ENCODE assay signal across 25 mouse cellular contexts in genomic region chr9:63338716-63339115, GRCm38 (mm10). TPM values are rescaled to one million over a fixed set of nuclear protein-coding genes. Genes with fewer than 3 reads are reported as not detected.
DNase-seq lines count a peak whose midpoint lies in the region; ATAC-seq and TF ChIP-seq lines count a peak whose summit lies in the region.
"Had no signal": no experiment of that assay in that cellular context is flagged by ENCODE, and none has a peak within 500 bp of the region (broad histone marks: within the 10 kb centered on the region; RNA-seq: fewer than 3 reads in every experiment).

No protein-coding gene starts in this region.

- no peak for DNase-seq in hindbrain, embryonic 14.5 days (ENCODE audit: low spot score)
- DNase-seq in embryonic facial prominence, embryonic 11.5 days (ENCODE audit: low spot score), result peak; percentile 76
- DNase-seq in gastrocnemius, adult 2 months, result no peak
- DNase-seq: adrenal gland, postnatal 25 days; cerebellum, adult 18-20 months; cerebellum, postnatal 10 days; heart, adult 2 months; heart, postnatal 4 days; kidney, adult 8-10 months; kidney, postnatal 4 days; lung, embryonic 14.5 days; lung, postnatal 14 days; thymus, adult 2 months; thymus, postnatal 4 days had no signal

- H3K27me3 ChIP-seq in hindbrain, embryonic 14.5 days (ENCODE audit: control insufficient read depth, insufficient read depth, low read length), result no peaks in the 10 kb centered on the region
- no peaks in the 10 kb centered on the region for H3K27me3 ChIP-seq in hindbrain, embryonic 16.5 days (replicated peaks; ENCODE audit: control insufficient read depth, insufficient read depth, low read length)
- no peaks in the 10 kb centered on the region for H3K27me3 ChIP-seq in neural tube, embryonic 13.5 days
- H3K27me3 ChIP-seq in neural tube, embryonic 15.5 days (replicated peaks), result no peaks in the 10 kb centered on the region
- no peaks in the 10 kb centered on the region for H3K27me3 ChIP-seq in embryonic facial prominence, embryonic 11.5 days (ENCODE audit: control insufficient read depth, insufficient read depth, low read length)
- no peaks in the 10 kb centered on the region for H3K27me3 ChIP-seq in intestine, embryonic 15.5 days (replicated peaks)
- H3K27me3 ChIP-seq: heart, embryonic 12.5 days; limb, embryonic 15.5 days had no signal

- whole genome bisulfite sequencing in hindbrain, embryonic 14.5 days, result 50% methylated on average over 6 of the region's 6 CpGs
- 60% methylated on average over 6 of the region's 6 CpGs for WGBS in hindbrain, embryonic 16.5 days
- 58% methylated on average over 6 of the region's 6 CpGs for WGBS in neural tube, embryonic 13.5 days
- WGBS in neural tube, embryonic 15.5 days, result 56% methylated on average over 6 of the region's 6 CpGs
- WGBS in embryonic facial prominence, embryonic 11.5 days, result 41% methylated on average over 6 of the region's 6 CpGs
- 71% methylated on average over 6 of the region's 6 CpGs for WGBS in intestine, embryonic 15.5 days

- H3K9ac ChIP-seq in hindbrain, embryonic 14.5 days, result no peak overlapping the region
- H3K9ac ChIP-seq in hindbrain, embryonic 16.5 days (ENCODE audit: low read depth, low read length), result no peak overlapping the region
- no peak overlapping the region for H3K9ac ChIP-seq in neural tube, embryonic 13.5 days
- H3K9ac ChIP-seq in neural tube, embryonic 15.5 days (replicated peaks), result no peak overlapping the region
- H3K9ac ChIP-seq in embryonic facial prominence, embryonic 11.5 days (replicated peaks; ENCODE audit: low read length), result no peak overlapping the region
- no peak overlapping the region for H3K9ac ChIP-seq in intestine, embryonic 15.5 days
- H3K9ac ChIP-seq: heart, embryonic 12.5 days; limb, embryonic 15.5 days; liver, embryonic 14.5 days; lung, embryonic 14.5 days had no signal

- H3K36me3 ChIP-seq in hindbrain, embryonic 14.5 days (replicated peaks; ENCODE audit: control insufficient read depth, insufficient read depth), result no peaks in the 10 kb centered on the region
- H3K36me3 ChIP-seq in hindbrain, embryonic 16.5 days (ENCODE audit: control insufficient read depth, insufficient read depth, low read length), result peaks cover 6% of the 10 kb centered on the region; the same call in 1 of the 2 replicates
- peaks cover 23% of the 10 kb centered on the region for H3K36me3 ChIP-seq in neural tube, embryonic 13.5 days
- H3K36me3 ChIP-seq in neural tube, embryonic 15.5 days, result peaks cover 22% of the 10 kb centered on the region
- H3K36me3 ChIP-seq in embryonic facial prominence, embryonic 11.5 days (replicated peaks; ENCODE audit: control insufficient read depth, insufficient read depth, low read depth, low read length), result no peaks in the 10 kb centered on the region; the same call in 1 of the 2 replicates
- H3K36me3 ChIP-seq in intestine, embryonic 15.5 days, result 0 out of 2 replicates have a peak, but pooled peaks cover 6% of the 10 kb centered on the region

- H3K27ac ChIP-seq in hindbrain, embryonic 14.5 days, result 0 out of 2 replicates have a peak overlapping the region, but pooled peaks have one; percentile 56
- no peak overlapping the region for H3K27ac ChIP-seq in hindbrain, embryonic 16.5 days (ENCODE audit: low read depth, low read length)
- peak overlapping the region; percentile 61 for H3K27ac ChIP-seq in neural tube, embryonic 13.5 days (replicated peaks)
- H3K27ac ChIP-seq in neural tube, embryonic 15.5 days (replicated peaks), result no peak overlapping the region
- H3K27ac ChIP-seq in embryonic facial prominence, embryonic 11.5 days (replicated peaks; ENCODE audit: low read depth, low read length), result no peak overlapping the region
- no peak overlapping the region for H3K27ac ChIP-seq in intestine, embryonic 15.5 days
- H3K27ac ChIP-seq in gastrocnemius, adult 2 months, result no peak overlapping the region
- H3K27ac ChIP-seq: heart, adult 2 months; kidney, postnatal 0 days; limb, embryonic 15.5 days; liver, embryonic 14.5 days had no signal

- ATAC-seq in hindbrain, embryonic 14.5 days (ENCODE audit: low FRiP score), result no peak
- no peak for ATAC-seq in hindbrain, embryonic 16.5 days
- no peak for ATAC-seq in neural tube, embryonic 13.5 days (ENCODE audit: low read depth)
- ATAC-seq in neural tube, embryonic 15.5 days (ENCODE audit: low FRiP score), result no peak
- ATAC-seq in embryonic facial prominence, embryonic 11.5 days (replicated peaks; ENCODE audit: insufficient number of reproducible peaks, low FRiP score, low TSS enrichment, low read depth), result no peak
- ATAC-seq in intestine, embryonic 15.5 days, result no peak
- ATAC-seq: CD4-positive, CD25-positive, alpha-beta regulatory T cell, adult 4 months; forebrain, embryonic 16.5 days had no signal

- H3K4me1 ChIP-seq in hindbrain, embryonic 14.5 days (replicated peaks; ENCODE audit: control insufficient read depth, insufficient read depth, low read length), result peaks cover 21% of the 10 kb centered on the region
- peaks cover 6% of the 10 kb centered on the region; the same call in 1 of the 2 replicates for H3K4me1 ChIP-seq in hindbrain, embryonic 16.5 days (ENCODE audit: control insufficient read depth, insufficient read depth, low read depth, low read length)
- H3K4me1 ChIP-seq in neural tube, embryonic 13.5 days (replicated peaks), result peaks cover 32% of the 10 kb centered on the region
- H3K4me1 ChIP-seq in neural tube, embryonic 15.5 days, result peaks cover 12% of the 10 kb centered on the region
- H3K4me1 ChIP-seq in embryonic facial prominence, embryonic 11.5 days (ENCODE audit: control insufficient read depth, insufficient read depth, low read length), result no peaks in the 10 kb centered on the region
- no peaks in the 10 kb centered on the region for H3K4me1 ChIP-seq in intestine, embryonic 15.5 days (replicated peaks)
- H3K4me1 ChIP-seq: heart, embryonic 12.5 days had no signal

- H3K4me2 ChIP-seq in hindbrain, embryonic 14.5 days (replicated peaks), result no peak overlapping the region
- no peak overlapping the region for H3K4me2 ChIP-seq in hindbrain, embryonic 16.5 days (ENCODE audit: low read length)
- no peak overlapping the region for H3K4me2 ChIP-seq in neural tube, embryonic 13.5 days
- no peak overlapping the region for H3K4me2 ChIP-seq in neural tube, embryonic 15.5 days
- no peak overlapping the region for H3K4me2 ChIP-seq in embryonic facial prominence, embryonic 11.5 days (ENCODE audit: low read depth, low read length)
- H3K4me2 ChIP-seq in intestine, embryonic 15.5 days (replicated peaks), result no peak overlapping the region
- H3K4me2 ChIP-seq: heart, embryonic 12.5 days; limb, embryonic 15.5 days; lung, embryonic 14.5 days had no signal

- no peak for TF ChIP-seq CTCF in gastrocnemius, adult 2 months (IDR thresholded peaks at IDR 0.05)

- H3K4me3 ChIP-seq in hindbrain, embryonic 14.5 days (replicated peaks; ENCODE audit: low read length), result no peak overlapping the region
- no peak overlapping the region for H3K4me3 ChIP-seq in hindbrain, embryonic 16.5 days (ENCODE audit: low read length)
- no peak overlapping the region for H3K4me3 ChIP-seq in neural tube, embryonic 13.5 days
- no peak overlapping the region for H3K4me3 ChIP-seq in neural tube, embryonic 15.5 days (replicated peaks)
- no peak overlapping the region for H3K4me3 ChIP-seq in embryonic facial prominence, embryonic 11.5 days (ENCODE audit: low read depth, low read length)
- no peak overlapping the region for H3K4me3 ChIP-seq in intestine, embryonic 15.5 days (replicated peaks)
- no peak overlapping the region for H3K4me3 ChIP-seq in gastrocnemius, adult 2 months
- H3K4me3 ChIP-seq: erythroblast, embryonic 14.5 days; heart, adult 2 months; heart, embryonic 12.5 days; limb, embryonic 15.5 days had no signal

- no peaks in the 10 kb centered on the region for H3K9me3 ChIP-seq in hindbrain, embryonic 14.5 days (ENCODE audit: control insufficient read depth, low read length)
- H3K9me3 ChIP-seq in hindbrain, embryonic 16.5 days (ENCODE audit: control insufficient read depth, low read length), result no peaks in the 10 kb centered on the region
- H3K9me3 ChIP-seq in neural tube, embryonic 13.5 days, result no peaks in the 10 kb centered on the region
- no peaks in the 10 kb centered on the region for H3K9me3 ChIP-seq in neural tube, embryonic 15.5 days (replicated peaks)
- H3K9me3 ChIP-seq in embryonic facial prominence, embryonic 11.5 days (replicated peaks; ENCODE audit: control insufficient read depth, low read length), result no peaks in the 10 kb centered on the region
- H3K9me3 ChIP-seq in intestine, embryonic 15.5 days, result no peaks in the 10 kb centered on the region
- H3K9me3 ChIP-seq: heart, embryonic 12.5 days; limb, embryonic 15.5 days had no signal

- intact Hi-C loops in gastrocnemius, adult 2 months (cut with DNase I), result no loop called here

RNA-seq across cellular contexts. Expression of gene Map2k5, which starts 39.0 kb away (rescaled TPM):
- polyA plus RNA-seq in hindbrain, embryonic 14.5 days (2014; fragmentation: Nextera tagmentation; extraction: Ambion mirVana), result 35.9 and 36.1 TPM in 2 replicates
- 31.2 and 31.6 TPM in 2 replicates for polyA plus RNA-seq in hindbrain, embryonic 16.5 days (2015; fragmentation: Nextera tagmentation; extraction: Ambion mirVana)
- 35.3 and 40.0 TPM in 2 replicates for polyA plus RNA-seq in neural tube, embryonic 13.5 days (2015; fragmentation: Nextera tagmentation; extraction: Ambion mirVana)
- polyA plus RNA-seq in neural tube, embryonic 15.5 days (2015; fragmentation: Nextera tagmentation; extraction: Ambion mirVana), result 33.3 and 34.3 TPM in 2 replicates
- 35.4 and 43.3 TPM in 2 replicates for polyA plus RNA-seq in embryonic facial prominence, embryonic 11.5 days (2014; fragmentation: Nextera tagmentation; extraction: Ambion mirVana)
- polyA plus RNA-seq in intestine, embryonic 15.5 days (2015; fragmentation: Nextera tagmentation; extraction: Ambion mirVana), result 24.6 TPM in 2 replicates
- total RNA-seq in gastrocnemius, adult 2 months (2021), result 10 to 100 TPM; 14.3 to 16.4 TPM

Comparison
In these comparisons a context has a peak if more than half of its experiments do, and no peak if none do; other contexts are left out.
1. H3K27ac ChIP-seq: peak in hindbrain, embryonic 14.5 days (single experiment) and neural tube, embryonic 13.5 days (single experiment); none in hindbrain, embryonic 16.5 days (single experiment), neural tube, embryonic 15.5 days (single experiment), embryonic facial prominence, embryonic 11.5 days (single experiment), intestine, embryonic 15.5 days (single experiment) and gastrocnemius, adult 2 months (single experiment).